Mouse (Mus musculus): ENCODE measurements around the gene Mroh3. TPM values are rescaled to one million over a fixed set of nuclear protein-coding genes. Genes with fewer than 3 reads are reported as not detected.
A peak's percentile ranks its signal among the peaks of the same experiment; 100 is the strongest.

Mroh3 gene
- not detected for total RNA-seq (2018; cell fraction: chromatin; rRNA removed)
- total RNA-seq (2018; cell fraction: cytosol; rRNA removed): not detected
- total RNA-seq (2018; cell fraction: nucleus; rRNA removed): not detected
- polyA plus RNA-seq (2018): not detected in 3 replicates

GRCm38 (mm10) chr1:136212803-136213202 is at the start of gene Mroh3:
Mroh3 (minus strand) TSS chr1:136212828.
- Histone ChIP-seq H3K79me2 (ENCODE audit: inconsistent target) (no peaks in the 10 kb centered on the region), H3K36me3 (ENCODE audit: inconsistent target) (no peaks in the 10 kb centered on the region), H3K4me3 (ENCODE audit: inconsistent target) (no peak within 1 kb of the TSS), H3K27ac (no peak within 1 kb of the TSS)
- WGBS (ENCODE audit: missing documents): 66% methylated on average over 3 of the region's 3 CpGs

- Histone ChIP-seq H3K79me2 (ENCODE audit: inconsistent target) (no peaks in the 10 kb centered on the region), H3K4me3 (ENCODE audit: inconsistent target) (no peak within 1 kb of the TSS), H3K36me3 (ENCODE audit: inconsistent target) (no peaks in the 10 kb centered on the region), H3K27ac (no peak within 1 kb of the TSS)
- 23% methylated on average over 27 of the region's 28 CpGs for WGBS (ENCODE audit: missing documents)
Observed at GRCm38 (mm10) chr1:136260635-136261238, 48.1 kb upstream of the Mroh3 start, which contains the start of gene Gpr25. Gpr25 (minus strand) TSS chr1:136260873.

- Histone ChIP-seq H3K36me3 (ENCODE audit: inconsistent target) (no peaks in the 10 kb centered on the region), H3K27ac (no peak overlapping the region), H3K79me2 (ENCODE audit: inconsistent target) (no peaks in the 10 kb centered on the region), H3K4me3 (ENCODE audit: inconsistent target) (no peak overlapping the region)
- 1% methylated on average over 73 of the region's 95 CpGs for WGBS (ENCODE audit: missing documents)
Observed at GRCm38 (mm10) chr1:136259893-136260634, 47.4 kb upstream of the Mroh3 start.

GRCm38 (mm10) chr1:136259543-136259892 is 46.9 kb upstream of the Mroh3 start:
- no peaks in the 10 kb centered on the region for H3K36me3 ChIP-seq (ENCODE audit: inconsistent target)
- WGBS (ENCODE audit: missing documents): 10% methylated on average over 16 of the region's 16 CpGs
- H3K79me2 ChIP-seq (ENCODE audit: inconsistent target): no peaks in the 10 kb centered on the region
- no peak overlapping the region for H3K27ac ChIP-seq
- no peak overlapping the region for H3K4me3 ChIP-seq (ENCODE audit: inconsistent target)

GRCm38 (mm10) chr1:136258495-136258894 is 45.9 kb upstream of the Mroh3 start:
- no peak overlapping the region for H3K4me3 ChIP-seq (ENCODE audit: inconsistent target)
- 86% methylated on average over 9 of the region's 9 CpGs for WGBS (ENCODE audit: missing documents)
- H3K27ac ChIP-seq: no peak overlapping the region

GRCm38 (mm10) chr1:136255657-136256056 is 43.0 kb upstream of the Mroh3 start:
- H3K4me3 ChIP-seq (ENCODE audit: inconsistent target): no peak overlapping the region
- WGBS (ENCODE audit: missing documents): 57% methylated on average over 8 of the region's 8 CpGs
- H3K27ac ChIP-seq: no peak overlapping the region
- H3K79me2 ChIP-seq (ENCODE audit: inconsistent target): no peaks in the 10 kb centered on the region
- H3K36me3 ChIP-seq (ENCODE audit: inconsistent target): no peaks in the 10 kb centered on the region

More at GRCm38 (mm10) chr1:136258495-136258894, 45.9 kb upstream of the Mroh3 start:
- Histone ChIP-seq H3K36me3 (ENCODE audit: inconsistent target) (no peaks in the 10 kb centered on the region), H3K79me2 (ENCODE audit: inconsistent target) (no peaks in the 10 kb centered on the region)

- 10% methylated on average over 4 of the region's 6 CpGs for WGBS (ENCODE audit: missing documents)
- Histone ChIP-seq H3K4me3 (ENCODE audit: inconsistent target) (no peak overlapping the region), H3K79me2 (ENCODE audit: inconsistent target) (no peaks in the 10 kb centered on the region), H3K36me3 (ENCODE audit: inconsistent target) (no peaks in the 10 kb centered on the region), H3K27ac (no peak overlapping the region)
Observed at GRCm38 (mm10) chr1:136255174-136255573, 42.5 kb upstream of the Mroh3 start.

- no peak overlapping the region for H3K4me3 ChIP-seq (ENCODE audit: inconsistent target)
- no peaks in the 10 kb centered on the region for H3K79me2 ChIP-seq (ENCODE audit: inconsistent target)
- WGBS (ENCODE audit: missing documents): 67% methylated on average over 10 of the region's 10 CpGs
- no peak overlapping the region for H3K27ac ChIP-seq
- H3K36me3 ChIP-seq (ENCODE audit: inconsistent target): no peaks in the 10 kb centered on the region
Observed at GRCm38 (mm10) chr1:136254503-136255065, 42.0 kb upstream of the Mroh3 start.

GRCm38 (mm10) chr1:136253472-136253871 is 40.8 kb upstream of the Mroh3 start:
- Histone ChIP-seq H3K36me3 (ENCODE audit: inconsistent target) (no peaks in the 10 kb centered on the region), H3K27ac (no peak overlapping the region), H3K79me2 (ENCODE audit: inconsistent target) (no peaks in the 10 kb centered on the region), H3K4me3 (ENCODE audit: inconsistent target) (no peak overlapping the region)
- 16% methylated on average over 2 of the region's 2 CpGs for WGBS (ENCODE audit: missing documents)

- H3K36me3 ChIP-seq (ENCODE audit: inconsistent target): no peaks in the 10 kb centered on the region
- no peaks in the 10 kb centered on the region for H3K79me2 ChIP-seq (ENCODE audit: inconsistent target)
- H3K4me3 ChIP-seq (ENCODE audit: inconsistent target): no peak overlapping the region
- no peak overlapping the region for H3K27ac ChIP-seq
- 3% methylated on average over 5 of the region's 5 CpGs for WGBS (ENCODE audit: missing documents)
Observed at GRCm38 (mm10) chr1:136249662-136250061, 37.0 kb upstream of the Mroh3 start.

- Histone ChIP-seq H3K79me2 (ENCODE audit: inconsistent target) (no peaks in the 10 kb centered on the region), H3K4me3 (ENCODE audit: inconsistent target) (no peak overlapping the region), H3K36me3 (ENCODE audit: inconsistent target) (no peaks in the 10 kb centered on the region), H3K27ac (no peak overlapping the region)
- WGBS (ENCODE audit: missing documents): 51% methylated on average over 5 of the region's 5 CpGs
Observed at GRCm38 (mm10) chr1:136247393-136247792, 34.8 kb upstream of the Mroh3 start.

GRCm38 (mm10) chr1:136244469-136244868 is 31.8 kb upstream of the Mroh3 start:
- WGBS (ENCODE audit: missing documents): 90% methylated on average over 3 of the region's 5 CpGs
- H3K27ac ChIP-seq: no peak overlapping the region

GRCm38 (mm10) chr1:136241801-136242200 is 29.2 kb upstream of the Mroh3 start:
- Histone ChIP-seq H3K36me3 (ENCODE audit: inconsistent target) (no peaks in the 10 kb centered on the region), H3K27ac (no peak overlapping the region), H3K79me2 (ENCODE audit: inconsistent target) (no peaks in the 10 kb centered on the region), H3K4me3 (ENCODE audit: inconsistent target) (no peak overlapping the region)
- 96% methylated on average over 7 of the region's 7 CpGs for WGBS (ENCODE audit: missing documents)

More at GRCm38 (mm10) chr1:136244469-136244868, 31.8 kb upstream of the Mroh3 start:
- H3K36me3 ChIP-seq (ENCODE audit: inconsistent target): no peaks in the 10 kb centered on the region
- no peak overlapping the region for H3K4me3 ChIP-seq (ENCODE audit: inconsistent target)
- no peaks in the 10 kb centered on the region for H3K79me2 ChIP-seq (ENCODE audit: inconsistent target)

GRCm38 (mm10) chr1:136238495-136238894 is 25.9 kb upstream of the Mroh3 start:
- WGBS (ENCODE audit: missing documents): 97% methylated on average over 4 of the region's 4 CpGs
- H3K4me3 ChIP-seq (ENCODE audit: inconsistent target): no peak overlapping the region
- H3K79me2 ChIP-seq (ENCODE audit: inconsistent target): no peaks in the 10 kb centered on the region
- no peaks in the 10 kb centered on the region for H3K36me3 ChIP-seq (ENCODE audit: inconsistent target)
- H3K27ac ChIP-seq: no peak overlapping the region

- Histone ChIP-seq H3K4me3 (ENCODE audit: inconsistent target) (peak overlapping the region; percentile 19; the same call in 1 of the 2 replicates), H3K79me2 (ENCODE audit: inconsistent target) (no peaks in the 10 kb centered on the region), H3K36me3 (ENCODE audit: inconsistent target) (no peaks in the 10 kb centered on the region), H3K27ac (no peak overlapping the region)
- 2% methylated on average over 9 of the region's 9 CpGs for WGBS (ENCODE audit: missing documents)
Observed at GRCm38 (mm10) chr1:136234595-136235092, 22.0 kb upstream of the Mroh3 start.
